In the genomic region with DNA sequence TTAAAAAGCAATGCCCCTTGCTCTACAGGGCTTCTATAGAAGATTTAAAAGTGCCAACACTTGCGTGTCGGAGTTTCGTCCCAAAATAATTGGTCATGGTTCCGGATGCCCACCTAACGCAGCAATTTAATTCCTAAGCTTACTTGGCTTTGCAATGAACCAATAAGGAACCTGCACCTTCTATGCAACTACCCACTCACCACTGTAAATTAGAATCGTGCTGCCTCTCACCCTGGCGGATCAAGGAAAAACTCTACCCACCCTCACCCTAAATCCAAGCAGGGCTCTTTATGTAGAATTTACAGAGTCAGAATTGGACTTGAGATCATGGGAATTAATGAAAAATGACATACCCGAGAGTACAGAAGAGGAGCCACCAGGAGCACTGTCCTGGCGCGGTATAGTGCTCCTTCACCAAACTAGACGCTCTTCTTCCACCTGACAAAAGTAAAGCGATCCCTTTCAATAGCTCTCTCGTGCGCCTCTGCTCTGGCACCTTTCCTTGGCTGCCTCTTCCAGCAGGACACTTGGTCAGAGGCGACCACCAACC, we compare ENCODE assay signal across 8 mouse cellular contexts. TPM values are rescaled to one million over a fixed set of nuclear protein-coding genes. Genes with fewer than 3 reads are reported as not detected.
DNase-seq lines count a peak whose midpoint lies in the region; ATAC-seq and TF ChIP-seq lines count a peak whose summit lies in the region.

No protein-coding gene starts in this region.

- H3K36me3 ChIP-seq in heart, embryonic 13.5 days: peaks cover 42% of the 10 kb centered on the region
- peaks cover 50% of the 10 kb centered on the region for H3K36me3 ChIP-seq in G1E (replicated peaks)
- no peaks in the 10 kb centered on the region; the same call in 1 of the 2 replicates for H3K36me3 ChIP-seq in forebrain, embryonic 16.5 days (ENCODE audit: control insufficient read depth, insufficient read depth)
- peaks cover 29% of the 10 kb centered on the region for H3K36me3 ChIP-seq in liver, embryonic 15.5 days (replicated peaks)

- peaks cover 23% of the 10 kb centered on the region for H3K4me1 ChIP-seq in heart, embryonic 13.5 days
- H3K4me1 ChIP-seq in G1E (ENCODE audit: insufficient read depth, low read depth, low read length): peaks cover 24% of the 10 kb centered on the region
- peaks cover 19% of the 10 kb centered on the region for H3K4me1 ChIP-seq in forebrain, embryonic 16.5 days (replicated peaks; ENCODE audit: control insufficient read depth, insufficient read depth, low read length)
- peaks cover 36% of the 10 kb centered on the region for H3K4me1 ChIP-seq in liver, embryonic 15.5 days (replicated peaks)

- H3K4me2 ChIP-seq in heart, embryonic 13.5 days: peak overlapping the region; percentile 84
- H3K4me2 ChIP-seq in forebrain, embryonic 16.5 days (ENCODE audit: low read length): peak overlapping the region; percentile 82
- H3K4me2 ChIP-seq in liver, embryonic 15.5 days: peak overlapping the region; percentile 78

- no peak for TF ChIP-seq CTCF in G1E (IDR thresholded peaks at IDR 0.05; ENCODE audit: low read depth, low read length)

- no peaks in the 10 kb centered on the region for H3K9me3 ChIP-seq in heart, embryonic 13.5 days
- H3K9me3 ChIP-seq in G1E (replicated peaks): no peaks in the 10 kb centered on the region
- no peaks in the 10 kb centered on the region for H3K9me3 ChIP-seq in forebrain, embryonic 16.5 days (ENCODE audit: control insufficient read depth, low read length)
- H3K9me3 ChIP-seq in liver, embryonic 15.5 days (replicated peaks): no peaks in the 10 kb centered on the region

- H3K27ac ChIP-seq in heart, embryonic 13.5 days (replicated peaks): peak overlapping the region; percentile 96
- peak overlapping the region; percentile 71 for H3K27ac ChIP-seq in forebrain, embryonic 16.5 days (ENCODE audit: low read length)
- peak overlapping the region; percentile 87 for H3K27ac ChIP-seq in liver, embryonic 15.5 days (replicated peaks)

- H3K9ac ChIP-seq in heart, embryonic 13.5 days: peak overlapping the region; percentile 91
- H3K9ac ChIP-seq in forebrain, embryonic 16.5 days (replicated peaks; ENCODE audit: low read depth, low read length): peak overlapping the region; percentile 99
- H3K9ac ChIP-seq in liver, embryonic 15.5 days: peak overlapping the region; percentile 80

- no peaks in the 10 kb centered on the region for H3K27me3 ChIP-seq in heart, embryonic 13.5 days (replicated peaks)
- no peaks in the 10 kb centered on the region for H3K27me3 ChIP-seq in G1E (ENCODE audit: insufficient read depth, low read length)
- no peaks in the 10 kb centered on the region for H3K27me3 ChIP-seq in forebrain, embryonic 16.5 days (replicated peaks; ENCODE audit: control insufficient read depth, insufficient read depth, low read length)
- H3K27me3 ChIP-seq in liver, embryonic 15.5 days: no peaks in the 10 kb centered on the region

- no peak for DNase-seq in heart, adult 9 months (ENCODE audit: low spot score in 2 of 2)
- peak; percentile 19 for DNase-seq in G1E (ENCODE audit: low spot score)
- no peak for DNase-seq in MN1 (ENCODE audit: low spot score)
- DNase-seq in c-Kit-positive CD71-positive TER-119-positive erythroid progenitor cells, embryonic 14.5 days (ENCODE audit: low spot score): no peak
- DNase-seq in adrenal gland, adult 2 months: no peak

- 4% methylated on average over 15 of the region's 15 CpGs for WGBS in heart, embryonic 13.5 days
- WGBS in forebrain, embryonic 16.5 days: 5% methylated on average over 15 of the region's 15 CpGs
- WGBS in liver, embryonic 15.5 days (ENCODE audit: insufficient replicate concordance): 3% methylated on average over 15 of the region's 15 CpGs

- H3K4me3 ChIP-seq in heart, embryonic 13.5 days: peak overlapping the region; percentile 77
- peak overlapping the region; percentile 80 for H3K4me3 ChIP-seq in G1E (ENCODE audit: low read depth, low read length)
- peak overlapping the region; percentile 95 for H3K4me3 ChIP-seq in forebrain, embryonic 16.5 days (replicated peaks; ENCODE audit: low read length)
- peak overlapping the region; percentile 70 for H3K4me3 ChIP-seq in liver, embryonic 15.5 days (replicated peaks)

- ATAC-seq in heart, embryonic 13.5 days (ENCODE audit: extremely low read depth, insufficient number of reproducible peaks, low FRiP score, low TSS enrichment): peak; percentile 27; the same call in 1 of the 2 replicates
- ATAC-seq in G1E (ENCODE audit: extremely low read depth, insufficient number of reproducible peaks, low FRiP score, poor library complexity, severe bottlenecking): no peak
- ATAC-seq in forebrain, embryonic 16.5 days: peak; percentile 73
- peak; percentile 58 for ATAC-seq in liver, embryonic 15.5 days (ENCODE audit: insufficient read depth)

RNA-seq across cellular contexts. Expression of gene Ecd, which starts 0.4 kb away (rescaled TPM):
- polyA plus RNA-seq in heart, embryonic 13.5 days (2015; fragmentation: Nextera tagmentation; extraction: Ambion mirVana): 30.8 and 34.1 TPM in 2 replicates
- total RNA-seq in G1E (2014; fragmentation: Nextera tagmentation): 66.1 and 79.6 TPM in 2 replicates
- 62.5 and 63.9 TPM in 2 replicates for total RNA-seq in G1E (2017)
- 56.6 and 58.0 TPM in 2 replicates for polyA plus RNA-seq in G1E (2012)
- polyA plus RNA-seq in forebrain, embryonic 16.5 days (2015; fragmentation: Nextera tagmentation; extraction: Ambion mirVana): 53.9 and 57.6 TPM in 2 replicates
- polyA plus RNA-seq in liver, embryonic 15.5 days (2015; fragmentation: Nextera tagmentation; extraction: Ambion mirVana): 25.3 and 26.8 TPM in 2 replicates
- 10 to 100 TPM; 41.4 to 43.6 TPM for total RNA-seq in adrenal gland, adult 2 months (2021)
- 10.3 and 14.9 TPM in 2 replicates for polyA plus RNA-seq in adrenal gland, adult 2 months (2012; rRNA removed)

RNA-seq across cellular contexts. Expression of gene Fam149b, which starts 0.4 kb away (rescaled TPM):
- polyA plus RNA-seq in heart, embryonic 13.5 days (2015; fragmentation: Nextera tagmentation; extraction: Ambion mirVana): 19.7 and 24.1 TPM in 2 replicates
- total RNA-seq in G1E (2014; fragmentation: Nextera tagmentation) (38.5 and 42.3 TPM in 2 replicates), G1E (2017) (27.4 and 29.9 TPM in 2 replicates)
- polyA plus RNA-seq in G1E (2012): 12.2 and 15.6 TPM in 2 replicates
- polyA plus RNA-seq in forebrain, embryonic 16.5 days (2015; fragmentation: Nextera tagmentation; extraction: Ambion mirVana): 40.0 and 44.2 TPM in 2 replicates
- 7.5 and 8.5 TPM in 2 replicates for polyA plus RNA-seq in liver, embryonic 15.5 days (2015; fragmentation: Nextera tagmentation; extraction: Ambion mirVana)
- 10 to 100 TPM; 40.2 to 41.6 TPM for total RNA-seq in adrenal gland, adult 2 months (2021)
- 14.9 and 15.2 TPM in 2 replicates for polyA plus RNA-seq in adrenal gland, adult 2 months (2012; rRNA removed)

RNA-seq across cellular contexts. Expression of gene Dnajc9, which starts 41.2 kb away (rescaled TPM):
- polyA plus RNA-seq in heart, embryonic 13.5 days (2015; fragmentation: Nextera tagmentation; extraction: Ambion mirVana): 89.4 and 106 TPM in 2 replicates
- total RNA-seq in G1E (2014; fragmentation: Nextera tagmentation): 83.3 and 105 TPM in 2 replicates
- total RNA-seq in G1E (2017): 222 and 259 TPM in 2 replicates
- 129 and 178 TPM in 2 replicates for polyA plus RNA-seq in G1E (2012)
- polyA plus RNA-seq in forebrain, embryonic 16.5 days (2015; fragmentation: Nextera tagmentation; extraction: Ambion mirVana): 181 and 189 TPM in 2 replicates
- polyA plus RNA-seq in liver, embryonic 15.5 days (2015; fragmentation: Nextera tagmentation; extraction: Ambion mirVana): 111 and 114 TPM in 2 replicates
- total RNA-seq in adrenal gland, adult 2 months (2021): 10 to 100 TPM; 28.8 to 33.6 TPM
- 36.4 and 40.3 TPM in 2 replicates for polyA plus RNA-seq in adrenal gland, adult 2 months (2012; rRNA removed)

RNA-seq across cellular contexts. Expression of gene Mrps16, which starts 45.9 kb away (rescaled TPM):
- 83.8 and 93.9 TPM in 2 replicates for polyA plus RNA-seq in heart, embryonic 13.5 days (2015; fragmentation: Nextera tagmentation; extraction: Ambion mirVana)
- total RNA-seq in G1E (2014; fragmentation: Nextera tagmentation): 23.9 and 25.8 TPM in 2 replicates
- 73.6 and 106 TPM in 2 replicates for total RNA-seq in G1E (2017)
- 28.6 and 35.8 TPM in 2 replicates for polyA plus RNA-seq in G1E (2012)
- polyA plus RNA-seq in forebrain, embryonic 16.5 days (2015; fragmentation: Nextera tagmentation; extraction: Ambion mirVana): 58.0 and 58.9 TPM in 2 replicates
- polyA plus RNA-seq in liver, embryonic 15.5 days (2015; fragmentation: Nextera tagmentation; extraction: Ambion mirVana): 42.7 and 48.3 TPM in 2 replicates
- total RNA-seq in adrenal gland, adult 2 months (2021): 10 to 100 TPM; 56.4 to 81.3 TPM
- polyA plus RNA-seq in adrenal gland, adult 2 months (2012; rRNA removed): 58.8 and 64.4 TPM in 2 replicates

RNA-seq across cellular contexts. Expression of gene Nudt13, which starts 53.0 kb away (rescaled TPM):
- polyA plus RNA-seq in heart, embryonic 13.5 days (2015; fragmentation: Nextera tagmentation; extraction: Ambion mirVana): 13.9 and 16.3 TPM in 2 replicates
- total RNA-seq in G1E (2014; fragmentation: Nextera tagmentation) (18.5 and 26.8 TPM in 2 replicates), G1E (2017) (7.4 TPM in 2 replicates)
- polyA plus RNA-seq in G1E (2012): 1.4 and 1.6 TPM in 2 replicates
- 13.4 and 18.8 TPM in 2 replicates for polyA plus RNA-seq in forebrain, embryonic 16.5 days (2015; fragmentation: Nextera tagmentation; extraction: Ambion mirVana)
- polyA plus RNA-seq in liver, embryonic 15.5 days (2015; fragmentation: Nextera tagmentation; extraction: Ambion mirVana): 4.5 and 5.0 TPM in 2 replicates
- total RNA-seq in adrenal gland, adult 2 months (2021): 10 to 100 TPM; 45.7 to 55.2 TPM
- 22.3 and 23.2 TPM in 2 replicates for polyA plus RNA-seq in adrenal gland, adult 2 months (2012; rRNA removed)
